Mouse (Mus musculus) testis, adult 2 months (tissue): Measurements from ENCODE around the gene 2610528A11Rik. TPM values are rescaled to one million over a fixed set of nuclear protein-coding genes. Genes with fewer than 3 reads are reported as not detected.

Source experiments
- H3K27ac ChIP-seq: fragments of 200-500 bp; 2 replicates; pipeline ENCODE4 v1.5.1; 2012; ENCODE audit warnings: low read depth, low read length; ENCODE audit not compliant: control insufficient read depth, insufficient read depth
- H3K27me3 ChIP-seq: fragments of 200-500 bp; 2 replicates; pipeline ENCODE4 v1.6.1; 2012; ENCODE audit warnings: mild to moderate bottlenecking, low read length, moderate library complexity; ENCODE audit not compliant: control insufficient read depth, insufficient read depth
- H3K36me3 ChIP-seq: fragments of 200-500 bp; 2 replicates; pipeline ENCODE4 v1.6.1; 2012; ENCODE audit warnings: mild to moderate bottlenecking, low read length; ENCODE audit not compliant: control insufficient read depth, insufficient read depth
- H3K4me1 ChIP-seq: fragments of 200-500 bp; 2 replicates; pipeline ENCODE4 v1.6.1; 2012; ENCODE audit warnings: low read length; ENCODE audit not compliant: control insufficient read depth, insufficient read depth
- H3K4me3 ChIP-seq: fragments of 200-500 bp; 2 replicates; pipeline ENCODE4 v1.5.1; 2012; ENCODE audit warnings: low read depth, mild to moderate bottlenecking, low read length, moderate library complexity, mixed read lengths; ENCODE audit not compliant: control insufficient read depth
- CTCF ChIP-seq: fragments of 200-500 bp; IDR thresholded peaks from 2 replicates; pipeline ENCODE4 v1.5.1; 2012; ENCODE audit warnings: low read depth, mild to moderate bottlenecking, inconsistent platforms, low read length, moderate library complexity; ENCODE audit not compliant: control insufficient read depth, insufficient read depth, insufficient replicate concordance
- POLR2A ChIP-seq: fragments of 200-500 bp; IDR thresholded peaks from 2 replicates; pipeline ENCODE4 v1.6.1; 2012; ENCODE audit warnings: low read depth, mild to moderate bottlenecking, inconsistent platforms, low read length, moderate library complexity; ENCODE audit not compliant: control insufficient read depth
- polyA plus RNA-seq: library from polyadenylated mRNA; depleted of rRNA; stranded (reverse); fragments of >200 nt; gene quantifications from 2 replicates; pipeline ENCODE4 v1.2.3, GENCODE M21; 2012

The 2610528A11Rik gene
- polyA plus RNA-seq, 1 experiment = 85.0 TPM

DNA sequence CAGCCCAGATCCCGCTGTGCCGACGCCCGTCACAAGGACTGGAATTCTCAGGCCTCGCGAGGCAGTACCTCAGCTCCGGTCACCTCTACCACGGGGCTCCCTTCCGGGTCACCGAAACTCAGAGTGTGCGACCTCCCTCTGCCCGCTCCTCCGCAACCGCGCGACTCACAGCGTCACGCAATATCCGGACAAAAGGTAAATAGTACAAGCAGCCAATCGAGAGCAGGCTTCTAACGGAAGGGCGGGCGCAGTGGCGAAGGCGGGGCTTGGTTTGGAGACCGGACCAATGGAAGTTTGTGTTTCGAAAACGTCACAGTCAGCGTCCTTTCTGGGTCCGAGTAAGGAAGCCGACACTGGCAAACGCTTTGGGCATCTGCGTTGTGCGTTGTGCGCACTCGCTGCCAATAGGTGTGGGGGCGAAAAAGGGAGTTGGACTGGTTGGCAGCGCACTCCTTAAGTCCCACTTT is 21.3 kb upstream of the 2610528A11Rik start, which contains the start of gene Ghitm:
Gene Ghitm (minus strand): TSS at position 146 of the 467 bp plus-strand sequence.
- Histone ChIP-seq H3K27me3 (no peaks in the 10 kb centered on the region), H3K36me3 (peaks cover 1% of the 10 kb centered on the region; the same call in 1 of the 2 replicates), H3K4me1 (peaks cover 2% of the 10 kb centered on the region; the same call in 1 of the 2 replicates), H3K4me3 (peak within 1 kb of the TSS; percentile 91), H3K27ac (peak within 1 kb of the TSS; percentile 81)
- TF ChIP-seq POLR2A (peak; percentile 94), CTCF (0 out of 2 replicates have a peak, but pooled peaks have one; percentile 9)

GRCm38 (mm10) chr14:37134304-37135126 is 20.7 kb upstream of the 2610528A11Rik start:
- Histone ChIP-seq H3K36me3 (peaks cover 1% of the 10 kb centered on the region; the same call in 1 of the 2 replicates), H3K4me1 (peaks cover 2% of the 10 kb centered on the region; the same call in 1 of the 2 replicates), H3K27me3 (no peaks in the 10 kb centered on the region), H3K4me3 (peak overlapping the region; percentile 91), H3K27ac (peak overlapping the region; percentile 80)
- TF ChIP-seq CTCF (no peak), POLR2A (no peak)

GRCm38 (mm10) chr14:37127652-37128051 is 13.8 kb upstream of the 2610528A11Rik start:
- no peak for TF ChIP-seq POLR2A
- no peak for TF ChIP-seq CTCF
- Histone ChIP-seq H3K4me1 (no peaks in the 10 kb centered on the region), H3K36me3 (no peaks in the 10 kb centered on the region; the same call in 1 of the 2 replicates), H3K27ac (no peak overlapping the region), H3K4me3 (no peak overlapping the region), H3K27me3 (no peaks in the 10 kb centered on the region)

- TF ChIP-seq POLR2A (no peak), CTCF (no peak)
- H3K36me3 ChIP-seq = no peaks in the 10 kb centered on the region
- no peak overlapping the region for H3K4me3 ChIP-seq
- H3K27me3 ChIP-seq = no peaks in the 10 kb centered on the region
- no peak overlapping the region for H3K27ac ChIP-seq
- H3K4me1 ChIP-seq = no peaks in the 10 kb centered on the region
Measured at GRCm38 (mm10) chr14:37119233-37119632, 5.4 kb upstream of the 2610528A11Rik start.

GRCm38 (mm10) chr14:37112931-37113330 is 891 bp downstream of the 2610528A11Rik start:
- no peak for TF ChIP-seq CTCF
- TF ChIP-seq POLR2A = no peak
- H3K27ac ChIP-seq = no peak overlapping the region
- H3K4me1 ChIP-seq = no peaks in the 10 kb centered on the region
- H3K27me3 ChIP-seq = no peaks in the 10 kb centered on the region
- no peaks in the 10 kb centered on the region for H3K36me3 ChIP-seq
- H3K4me3 ChIP-seq = peak overlapping the region; percentile 75

- Histone ChIP-seq H3K27ac (no peak overlapping the region), H3K36me3 (no peaks in the 10 kb centered on the region), H3K27me3 (no peaks in the 10 kb centered on the region), H3K4me1 (no peaks in the 10 kb centered on the region), H3K4me3 (no peak overlapping the region; the same call in 1 of the 2 replicates)
- TF ChIP-seq CTCF (no peak), POLR2A (no peak)
Measured at GRCm38 (mm10) chr14:37111371-37111770, 2.5 kb downstream of the 2610528A11Rik start.

- Histone ChIP-seq H3K4me1 (no peaks in the 10 kb centered on the region), H3K27ac (no peak overlapping the region), H3K4me3 (no peak overlapping the region), H3K27me3 (no peaks in the 10 kb centered on the region), H3K36me3 (no peaks in the 10 kb centered on the region)
- TF ChIP-seq CTCF (no peak), POLR2A (no peak)
Measured at GRCm38 (mm10) chr14:37110456-37110855, 3.4 kb downstream of the 2610528A11Rik start.

DNA sequence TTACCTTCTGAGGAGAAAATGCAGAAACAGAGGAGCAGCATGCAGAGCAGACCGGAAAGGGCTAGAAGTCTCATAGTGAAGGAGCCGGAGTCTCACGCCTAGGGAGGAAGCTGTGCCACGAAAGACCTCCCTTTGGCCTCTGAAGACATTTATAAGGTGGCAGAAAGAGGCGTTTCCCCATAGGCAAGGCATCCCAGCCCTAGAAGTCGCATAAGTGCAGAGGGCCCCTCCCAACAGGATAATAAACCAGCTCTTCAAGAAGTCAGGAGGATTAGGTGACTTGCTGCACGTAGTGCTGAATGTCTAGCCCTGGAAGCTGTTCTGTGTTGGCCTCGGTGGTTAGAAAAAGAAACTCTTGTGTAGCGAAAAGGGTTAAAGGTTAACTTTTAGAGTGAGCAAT is 3.8 kb downstream of the 2610528A11Rik start:
- Histone ChIP-seq H3K27me3 (no peaks in the 10 kb centered on the region), H3K27ac (no peak overlapping the region), H3K4me1 (no peaks in the 10 kb centered on the region), H3K4me3 (no peak overlapping the region), H3K36me3 (no peaks in the 10 kb centered on the region)
- TF ChIP-seq CTCF (no peak), POLR2A (no peak)
